Mouse (Mus musculus) hindbrain, embryonic 12.5 days (tissue): ENCODE measurements around the gene Fkbp15. TPM values are rescaled to one million over a fixed set of nuclear protein-coding genes. Genes with fewer than 3 reads are reported as not detected.

Source experiments
- ATAC-seq: fragments of 200-750 bp; cut with Nextera tagmentation; 2 replicates; pipeline ENCODE4 v1.8.0; 2017; ENCODE audit warnings: moderate TSS enrichment; ENCODE audit not compliant: low FRiP score
- H3K27ac ChIP-seq: fragments of 300-500 bp; sonication (generic); 2 replicates; pipeline ENCODE4 v1.5.1; 2016; ENCODE audit warnings: mild to moderate bottlenecking
- H3K27me3 ChIP-seq: fragments of 300-500 bp; sonication (generic); 2 replicates; pipeline ENCODE4 v1.6.1; 2016; ENCODE audit warnings: mild to moderate bottlenecking
- H3K36me3 ChIP-seq: fragments of 300-500 bp; sonication (generic); 2 replicates; pipeline ENCODE4 v1.6.1; 2016; ENCODE audit warnings: mild to moderate bottlenecking
- H3K4me1 ChIP-seq: fragments of 300-500 bp; sonication (generic); 2 replicates; pipeline ENCODE4 v1.6.1; 2016
- H3K4me2 ChIP-seq: fragments of 300-500 bp; sonication (generic); replicated peaks from 2 replicates; pipeline ENCODE4 v1.6.1; 2016; ENCODE audit warnings: mild to moderate bottlenecking
- H3K4me3 ChIP-seq: fragments of 300-500 bp; sonication (generic); 2 replicates; pipeline ENCODE4 v1.5.1; 2016; ENCODE audit warnings: mild to moderate bottlenecking
- H3K9ac ChIP-seq: fragments of 300-500 bp; sonication (generic); 2 replicates; pipeline ENCODE4 v1.6.1; 2016; ENCODE audit warnings: mild to moderate bottlenecking, moderate library complexity
- H3K9me3 ChIP-seq: fragments of 300-500 bp; sonication (generic); replicated peaks from 2 replicates; pipeline ENCODE4 v1.6.1; 2016; ENCODE audit warnings: mild to moderate bottlenecking
- WGBS: fragments of 180-500 bp; shearing (Covaris S2); methylation state at CpG from one replicate; pipeline ENCODE4 v1.1.7; 2016; 5-methylcytosine and 5-hydroxymethylcytosine counted together
- polyA plus RNA-seq: library from polyadenylated mRNA; unstranded; fragments of >200 nt; fragmentation: Nextera tagmentation; extraction: Ambion mirVana; gene quantifications from 2 replicates; pipeline ENCODE4 v1.2.1, GENCODE M21; 2016

Fkbp15 gene
- polyA plus RNA-seq, 1 experiment from 2014 or later = 26.4 TPM

DNA sequence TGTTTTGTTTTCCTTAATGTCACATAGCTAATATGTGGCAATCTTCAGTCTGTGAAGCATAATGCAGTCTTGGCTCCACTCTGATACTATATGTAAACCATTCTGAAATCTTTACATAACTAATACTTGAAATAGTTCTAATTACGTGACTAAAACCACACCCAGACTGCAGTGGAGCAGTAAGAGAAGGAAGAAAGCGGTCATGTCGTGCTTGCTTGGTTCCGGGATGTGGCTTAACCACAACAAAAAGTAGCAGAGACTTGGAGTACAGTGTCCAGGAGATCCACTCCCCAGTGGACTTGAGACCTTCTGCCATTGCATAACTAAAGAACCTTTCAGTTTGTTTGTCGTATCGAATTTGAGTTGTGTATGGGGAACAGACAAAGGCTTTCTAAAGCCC, 7.2 kb upstream of the Fkbp15 start:
- 91% methylated on average over 6 of the region's 6 CpGs for WGBS
- Histone ChIP-seq H3K4me1 (no peaks in the 10 kb centered on the region), H3K27ac (no peak overlapping the region), H3K36me3 (no peaks in the 10 kb centered on the region), H3K27me3 (no peaks in the 10 kb centered on the region), H3K4me2 (no peak overlapping the region), H3K9ac (no peak overlapping the region), H3K9me3 (no peaks in the 10 kb centered on the region), H3K4me3 (no peak overlapping the region)
- no peak for ATAC-seq

DNA sequence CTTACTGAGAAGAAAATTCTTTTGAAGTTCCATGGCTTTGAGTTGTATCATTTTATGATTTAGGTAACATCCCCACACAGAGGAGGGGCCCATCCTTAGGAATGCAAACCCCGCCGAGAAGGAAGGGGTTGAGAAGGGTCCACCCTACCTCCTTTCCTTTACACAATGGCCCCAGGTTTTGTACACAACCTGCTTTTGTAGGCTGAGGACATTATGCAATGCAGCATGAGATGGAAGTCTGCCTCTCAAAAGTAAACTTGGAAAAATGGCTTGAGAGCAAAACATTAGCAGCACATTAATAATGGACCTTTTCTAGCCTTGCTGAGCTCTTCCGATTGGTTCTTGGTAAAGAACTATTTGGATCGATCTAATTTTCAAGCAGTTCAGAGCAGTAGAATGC, 5.9 kb upstream of the Fkbp15 start:
- H3K9ac ChIP-seq = no peak overlapping the region
- no peaks in the 10 kb centered on the region for H3K36me3 ChIP-seq
- H3K27ac ChIP-seq = no peak overlapping the region
- no peak overlapping the region for H3K4me3 ChIP-seq
- H3K4me2 ChIP-seq = no peak overlapping the region
- no peaks in the 10 kb centered on the region for H3K9me3 ChIP-seq
- 82% methylated on average over 4 of the region's 4 CpGs for WGBS
- no peak for ATAC-seq
- H3K4me1 ChIP-seq = peaks cover 8% of the 10 kb centered on the region
- H3K27me3 ChIP-seq = no peaks in the 10 kb centered on the region

- no peak overlapping the region for H3K9ac ChIP-seq
- no peaks in the 10 kb centered on the region for H3K27me3 ChIP-seq
- ATAC-seq = no peak
- H3K27ac ChIP-seq = no peak overlapping the region
- H3K4me3 ChIP-seq = no peak overlapping the region
- H3K4me2 ChIP-seq = no peak overlapping the region
- no peaks in the 10 kb centered on the region for H3K9me3 ChIP-seq
- WGBS = 95% methylated on average over 8 of the region's 8 CpGs
- no peaks in the 10 kb centered on the region for H3K36me3 ChIP-seq
- H3K4me1 ChIP-seq = peaks cover 16% of the 10 kb centered on the region
These were observed 4.0 kb upstream of the Fkbp15 start for GRCm38 (mm10) chr4:62364299-62364698.

GRCm38 (mm10) chr4:62362437-62362836, 2.1 kb upstream of the Fkbp15 start:
- WGBS = 88% methylated on average over 2 of the region's 2 CpGs
- peaks cover 19% of the 10 kb centered on the region for H3K4me1 ChIP-seq
- no peak for ATAC-seq
- H3K36me3 ChIP-seq = no peaks in the 10 kb centered on the region
- no peaks in the 10 kb centered on the region for H3K9me3 ChIP-seq
- H3K4me2 ChIP-seq = no peak overlapping the region
- no peak overlapping the region for H3K27ac ChIP-seq
- H3K4me3 ChIP-seq = no peak overlapping the region
- no peak overlapping the region for H3K9ac ChIP-seq
- no peaks in the 10 kb centered on the region for H3K27me3 ChIP-seq

DNA sequence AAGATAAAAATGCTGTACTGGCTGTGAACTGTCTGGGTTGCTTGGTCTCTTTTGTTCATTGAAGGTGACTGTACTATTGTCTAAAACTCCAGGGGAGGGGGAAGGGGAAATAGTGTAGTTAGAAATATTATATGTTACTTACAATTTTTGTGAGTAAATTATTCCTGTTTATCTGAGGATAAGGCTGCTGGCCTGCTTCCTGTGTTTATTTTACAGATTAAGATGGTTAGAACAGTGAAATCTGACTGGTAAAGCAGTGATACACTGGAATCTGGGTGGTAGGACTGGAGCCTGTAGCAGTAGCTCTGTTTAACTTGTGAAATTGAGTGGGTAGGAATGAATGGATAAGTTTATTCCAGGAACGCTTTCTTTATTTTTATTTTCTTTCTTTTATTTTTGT, 1.6 kb upstream of the Fkbp15 start:
- 97% methylated on average over 1 of the region's 1 CpGs for WGBS
- Histone ChIP-seq H3K27me3 (no peaks in the 10 kb centered on the region), H3K4me3 (0 out of 2 replicates have a peak overlapping the region, but pooled peaks have one; percentile 74), H3K4me1 (peaks cover 19% of the 10 kb centered on the region), H3K9ac (0 out of 2 replicates have a peak overlapping the region, but pooled peaks have one; percentile 43), H3K27ac (no peak overlapping the region), H3K9me3 (no peaks in the 10 kb centered on the region), H3K4me2 (peak overlapping the region; percentile 83), H3K36me3 (no peaks in the 10 kb centered on the region)
- ATAC-seq = no peak

DNA sequence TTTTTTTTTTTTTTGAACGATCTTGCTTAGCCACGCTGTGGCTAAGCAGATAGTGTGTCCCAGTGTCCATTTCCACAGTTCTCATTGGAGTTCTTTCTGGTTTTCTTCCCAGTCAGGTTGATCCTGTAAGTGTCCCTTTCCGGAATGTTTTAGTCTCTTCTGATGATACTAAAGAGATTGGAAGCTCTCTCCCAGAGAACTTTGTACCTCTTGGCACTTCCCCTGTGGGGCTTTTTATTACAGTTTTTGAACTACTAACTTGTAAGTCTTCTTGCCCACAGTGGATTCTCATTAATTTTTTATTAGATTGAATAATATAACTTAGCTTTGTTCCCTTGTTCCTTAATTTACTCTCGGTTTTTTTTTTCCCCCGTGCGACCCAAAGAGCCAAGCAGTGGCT, 1.2 kb upstream of the Fkbp15 start:
- Histone ChIP-seq H3K27ac (no peak overlapping the region), H3K4me2 (peak overlapping the region; percentile 83), H3K36me3 (no peaks in the 10 kb centered on the region), H3K4me1 (peaks cover 19% of the 10 kb centered on the region), H3K9me3 (no peaks in the 10 kb centered on the region), H3K9ac (0 out of 2 replicates have a peak overlapping the region, but pooled peaks have one; percentile 43), H3K4me3 (peak overlapping the region; percentile 74), H3K27me3 (no peaks in the 10 kb centered on the region)
- WGBS = 50% methylated on average over 6 of the region's 6 CpGs
- no peak for ATAC-seq

- peak overlapping the region; percentile 64 for H3K27ac ChIP-seq
- H3K27me3 ChIP-seq = no peaks in the 10 kb centered on the region
- peaks cover 19% of the 10 kb centered on the region for H3K4me1 ChIP-seq
- under 1% methylated on average over 22 of the region's 22 CpGs for WGBS
- peak overlapping the region; percentile 83 for H3K4me2 ChIP-seq
- H3K4me3 ChIP-seq = peak overlapping the region; percentile 74
- no peaks in the 10 kb centered on the region for H3K9me3 ChIP-seq
- ATAC-seq = peak; percentile 9
- peak overlapping the region; percentile 72 for H3K9ac ChIP-seq
- H3K36me3 ChIP-seq = no peaks in the 10 kb centered on the region
These were observed 582 bp upstream of the Fkbp15 start for GRCm38 (mm10) chr4:62360805-62361455.

- Histone ChIP-seq H3K9me3 (no peaks in the 10 kb centered on the region), H3K27ac (no peak overlapping the region), H3K27me3 (no peaks in the 10 kb centered on the region), H3K4me1 (peaks cover 19% of the 10 kb centered on the region), H3K9ac (peak overlapping the region; percentile 72; the same call in 1 of the 2 replicates), H3K36me3 (no peaks in the 10 kb centered on the region), H3K4me2 (peak overlapping the region; percentile 83), H3K4me3 (peak overlapping the region; percentile 74)
- ATAC-seq = no peak
- 50% methylated on average over 7 of the region's 7 CpGs for WGBS
These were observed 1.0 kb downstream of the Fkbp15 start for GRCm38 (mm10) chr4:62359256-62359775.

- whole genome bisulfite sequencing = 93% methylated on average over 1 of the region's 1 CpGs
- H3K27ac ChIP-seq = no peak overlapping the region
- H3K27me3 ChIP-seq = no peaks in the 10 kb centered on the region
- H3K9ac ChIP-seq = no peak overlapping the region
- no peak for ATAC-seq
- H3K9me3 ChIP-seq = no peaks in the 10 kb centered on the region
- H3K4me3 ChIP-seq = no peak overlapping the region
- H3K4me1 ChIP-seq = peaks cover 19% of the 10 kb centered on the region
- no peaks in the 10 kb centered on the region for H3K36me3 ChIP-seq
- H3K4me2 ChIP-seq = no peak overlapping the region
These were observed 2.7 kb downstream of the Fkbp15 start for GRCm38 (mm10) chr4:62357631-62358148.

- Histone ChIP-seq H3K36me3 (peaks cover 34% of the 10 kb centered on the region), H3K4me1 (no peaks in the 10 kb centered on the region), H3K9me3 (no peaks in the 10 kb centered on the region), H3K27me3 (no peaks in the 10 kb centered on the region), H3K27ac (no peak overlapping the region), H3K4me3 (no peak overlapping the region), H3K9ac (no peak overlapping the region), H3K4me2 (no peak overlapping the region)
- 95% methylated on average over 2 of the region's 2 CpGs for WGBS
- no peak for ATAC-seq
These were observed 11.0 kb downstream of the Fkbp15 start for GRCm38 (mm10) chr4:62349371-62349770.

DNA sequence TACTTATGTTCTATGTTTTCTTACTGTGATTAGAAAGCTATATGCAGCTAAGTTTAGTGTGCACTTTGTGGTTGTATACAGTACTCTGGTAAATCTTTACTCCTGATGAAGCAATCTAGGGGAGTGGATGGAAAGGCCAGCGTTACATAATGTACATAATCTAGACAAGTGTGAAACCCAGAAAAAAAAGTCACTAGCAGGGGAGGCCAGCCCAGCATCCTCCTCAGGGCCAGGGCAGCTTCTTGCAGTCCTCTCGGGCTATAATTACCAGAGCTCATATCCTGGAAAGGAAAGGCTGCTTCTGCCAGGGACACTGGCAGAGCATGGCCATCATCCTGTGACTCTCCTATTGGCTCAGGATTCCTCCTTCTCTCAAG, 12.0 kb downstream of the Fkbp15 start:
- WGBS = 85% methylated on average over 2 of the region's 2 CpGs
- Histone ChIP-seq H3K9ac (no peak overlapping the region), H3K27me3 (no peaks in the 10 kb centered on the region), H3K4me1 (no peaks in the 10 kb centered on the region), H3K4me2 (no peak overlapping the region), H3K4me3 (no peak overlapping the region), H3K9me3 (no peaks in the 10 kb centered on the region), H3K27ac (no peak overlapping the region), H3K36me3 (peaks cover 41% of the 10 kb centered on the region)
- ATAC-seq = no peak

DNA sequence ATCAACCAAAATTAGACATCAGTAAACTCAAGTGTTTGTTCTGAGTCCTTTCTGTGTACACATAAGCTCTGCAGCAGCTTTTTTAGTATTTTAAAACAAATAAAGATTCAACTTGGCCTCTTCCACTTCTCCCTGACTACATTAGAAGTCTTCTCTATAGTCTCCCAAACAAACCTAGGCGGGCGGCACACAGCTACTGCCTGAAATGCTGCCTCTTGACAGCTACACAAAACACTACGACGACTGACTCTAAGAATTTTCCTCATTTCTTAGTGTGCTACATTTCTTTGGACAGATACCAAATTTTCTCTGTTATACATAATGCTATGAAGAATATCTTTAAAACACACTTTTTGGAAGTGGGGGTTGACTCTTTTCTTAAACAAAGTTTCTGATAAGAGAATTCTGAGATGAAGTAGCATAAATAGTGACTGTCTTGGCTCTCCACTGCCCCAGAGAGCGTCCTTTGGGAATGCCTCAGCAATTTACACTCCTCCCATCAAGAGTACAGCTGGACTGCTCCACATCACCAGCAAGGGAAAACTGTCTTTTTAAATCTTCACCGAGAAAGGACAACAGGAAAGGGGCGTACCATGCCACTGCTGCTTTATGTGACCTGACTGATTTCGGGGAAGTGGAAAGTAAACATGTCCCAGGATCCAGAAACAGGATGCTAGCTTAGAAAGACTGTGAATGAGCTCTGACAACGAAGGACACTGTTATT, 12.6 kb downstream of the Fkbp15 start:
- no peak for ATAC-seq
- WGBS = 77% methylated on average over 9 of the region's 9 CpGs
- H3K9ac ChIP-seq = no peak overlapping the region
- no peak overlapping the region for H3K27ac ChIP-seq
- no peaks in the 10 kb centered on the region for H3K4me1 ChIP-seq
- no peak overlapping the region for H3K4me3 ChIP-seq
- H3K36me3 ChIP-seq = peaks cover 44% of the 10 kb centered on the region
- no peaks in the 10 kb centered on the region for H3K9me3 ChIP-seq
- no peaks in the 10 kb centered on the region for H3K27me3 ChIP-seq
- H3K4me2 ChIP-seq = no peak overlapping the region
